In the genomic region with DNA sequence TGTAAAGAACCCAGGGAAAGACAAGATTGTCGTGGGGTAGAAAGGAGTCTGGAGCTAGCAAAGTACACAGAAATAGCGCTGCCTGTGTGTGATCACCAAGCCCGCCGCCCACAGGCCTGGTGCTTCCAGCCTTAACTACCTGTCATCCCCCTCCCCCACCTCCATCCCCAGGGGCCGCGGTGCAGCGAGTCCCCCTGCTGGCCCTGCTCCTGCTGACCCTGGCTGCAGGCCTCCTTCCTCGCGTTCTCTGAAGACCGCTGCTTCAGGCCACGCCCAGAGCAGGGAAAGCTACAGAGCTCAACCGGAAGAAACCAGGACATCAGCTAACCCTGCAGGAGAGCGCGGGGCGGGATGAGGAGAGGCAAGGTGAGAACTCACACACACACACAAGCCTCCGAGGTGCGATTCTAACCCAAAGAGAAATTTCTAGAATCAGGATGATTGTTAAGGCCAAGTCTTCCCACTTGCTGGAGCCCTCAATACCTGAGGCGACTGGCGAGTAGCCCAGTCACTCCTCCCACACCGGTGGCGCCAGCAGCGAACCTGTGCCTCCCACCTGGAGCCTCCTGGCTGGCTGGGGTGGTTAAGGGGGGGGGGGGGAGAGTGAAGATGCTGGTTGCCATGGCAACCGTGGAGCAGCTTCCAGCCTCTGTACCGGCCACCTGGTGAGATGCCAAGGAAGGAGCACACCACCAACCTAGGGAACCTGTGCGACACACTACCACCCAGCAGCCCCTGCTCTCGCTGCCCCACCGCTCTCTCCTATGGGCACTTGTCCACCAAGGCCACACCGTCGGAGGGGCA, we compare ENCODE assay signal across 8 mouse cellular contexts. TPM values are rescaled to one million over a fixed set of nuclear protein-coding genes. Genes with fewer than 3 reads are reported as not detected.
A peak's percentile ranks its signal among the peaks of the same experiment; 100 is the strongest.
DNase-seq lines count a peak whose midpoint lies in the region; ATAC-seq and TF ChIP-seq lines count a peak whose summit lies in the region.

No protein-coding gene starts in this region.

- H3K27me3 ChIP-seq in E14TG2a.4 (ENCODE audit: insufficient read depth, low read length) = peaks cover 31% of the 10 kb centered on the region
- H3K27me3 ChIP-seq in embryonic facial prominence, embryonic 12.5 days = no peaks in the 10 kb centered on the region
- no peaks in the 10 kb centered on the region for H3K27me3 ChIP-seq in hindbrain, embryonic 15.5 days
- no peaks in the 10 kb centered on the region for H3K27me3 ChIP-seq in limb, embryonic 12.5 days
- no peaks in the 10 kb centered on the region for H3K27me3 ChIP-seq in midbrain, embryonic 15.5 days (replicated peaks)

- 10% methylated on average over 29 of the region's 29 CpGs for WGBS in embryonic facial prominence, embryonic 12.5 days
- WGBS in hindbrain, embryonic 15.5 days = 12% methylated on average over 29 of the region's 29 CpGs
- 10% methylated on average over 28 of the region's 29 CpGs for WGBS in limb, embryonic 12.5 days
- 7% methylated on average over 29 of the region's 29 CpGs for WGBS in midbrain, embryonic 15.5 days

- no peaks in the 10 kb centered on the region for H3K36me3 ChIP-seq in E14TG2a.4 (ENCODE audit: insufficient read depth, low read length)
- H3K36me3 ChIP-seq in embryonic facial prominence, embryonic 12.5 days = no peaks in the 10 kb centered on the region
- H3K36me3 ChIP-seq in hindbrain, embryonic 15.5 days = no peaks in the 10 kb centered on the region
- no peaks in the 10 kb centered on the region for H3K36me3 ChIP-seq in limb, embryonic 12.5 days
- H3K36me3 ChIP-seq in midbrain, embryonic 15.5 days (replicated peaks) = no peaks in the 10 kb centered on the region

- H3K9me3 ChIP-seq in E14TG2a.4 (ENCODE audit: low read length) = no peaks in the 10 kb centered on the region
- H3K9me3 ChIP-seq in embryonic facial prominence, embryonic 12.5 days = no peaks in the 10 kb centered on the region; the same call in 1 of the 2 replicates
- H3K9me3 ChIP-seq in hindbrain, embryonic 15.5 days = no peaks in the 10 kb centered on the region
- H3K9me3 ChIP-seq in limb, embryonic 12.5 days = 0 out of 2 replicates have a peak, but pooled peaks cover 9% of the 10 kb centered on the region
- H3K9me3 ChIP-seq in midbrain, embryonic 15.5 days = no peaks in the 10 kb centered on the region

- TF ChIP-seq CTCF in E14TG2a.4 (conservative IDR thresholded peaks at IDR 0.05; ENCODE audit: low read length) = no peak

- H3K27ac ChIP-seq in embryonic facial prominence, embryonic 12.5 days = no peak overlapping the region
- H3K27ac ChIP-seq in hindbrain, embryonic 15.5 days (replicated peaks) = peak overlapping the region; percentile 77
- H3K27ac ChIP-seq in limb, embryonic 12.5 days = 0 out of 2 replicates have a peak overlapping the region, but pooled peaks have one; percentile 35
- H3K27ac ChIP-seq in midbrain, embryonic 15.5 days = peak overlapping the region; percentile 75

- ATAC-seq in embryonic facial prominence, embryonic 12.5 days (ENCODE audit: insufficient number of reproducible peaks, insufficient read depth, low FRiP score, low TSS enrichment) = no peak
- peak; percentile 65 for ATAC-seq in hindbrain, embryonic 15.5 days (ENCODE audit: low FRiP score, low read depth)
- ATAC-seq in limb, embryonic 12.5 days (ENCODE audit: insufficient number of reproducible peaks, insufficient read depth, low FRiP score, low TSS enrichment, low read depth) = no peak
- peak; percentile 80 for ATAC-seq in midbrain, embryonic 15.5 days (replicated peaks)

- H3K4me2 ChIP-seq in embryonic facial prominence, embryonic 12.5 days (replicated peaks) = peak overlapping the region; percentile 52
- peak overlapping the region; percentile 59 for H3K4me2 ChIP-seq in hindbrain, embryonic 15.5 days
- H3K4me2 ChIP-seq in limb, embryonic 12.5 days = peak overlapping the region; percentile 61
- peak overlapping the region; percentile 58 for H3K4me2 ChIP-seq in midbrain, embryonic 15.5 days

- peak; percentile 72 for DNase-seq in ES-CJ7 (ENCODE audit: low read depth, low spot score)
- DNase-seq in testis, postnatal 14 days (ENCODE audit: low spot score) = peak; percentile 50
- no peak for DNase-seq in urinary bladder, adult 2 months (ENCODE audit: low spot score)

- H3K4me1 ChIP-seq in E14TG2a.4 (replicated peaks; ENCODE audit: low read depth, low read length) = peaks cover 83% of the 10 kb centered on the region
- peaks cover 9% of the 10 kb centered on the region; the same call in 1 of the 2 replicates for H3K4me1 ChIP-seq in embryonic facial prominence, embryonic 12.5 days
- H3K4me1 ChIP-seq in hindbrain, embryonic 15.5 days (replicated peaks) = peaks cover 27% of the 10 kb centered on the region
- H3K4me1 ChIP-seq in limb, embryonic 12.5 days (replicated peaks) = peaks cover 14% of the 10 kb centered on the region
- H3K4me1 ChIP-seq in midbrain, embryonic 15.5 days = peaks cover 16% of the 10 kb centered on the region

- H3K9ac ChIP-seq in embryonic facial prominence, embryonic 12.5 days = no peak overlapping the region
- peak overlapping the region; percentile 43 for H3K9ac ChIP-seq in hindbrain, embryonic 15.5 days
- peak overlapping the region; percentile 52 for H3K9ac ChIP-seq in limb, embryonic 12.5 days (replicated peaks)
- H3K9ac ChIP-seq in midbrain, embryonic 15.5 days = peak overlapping the region; percentile 44

- H3K4me3 ChIP-seq in E14TG2a.4 (replicated peaks; ENCODE audit: low read length) = peak overlapping the region; percentile 48
- peak overlapping the region; percentile 22 for H3K4me3 ChIP-seq in embryonic facial prominence, embryonic 12.5 days
- peak overlapping the region; percentile 29 for H3K4me3 ChIP-seq in hindbrain, embryonic 15.5 days
- H3K4me3 ChIP-seq in limb, embryonic 12.5 days (replicated peaks) = peak overlapping the region; percentile 29
- H3K4me3 ChIP-seq in midbrain, embryonic 15.5 days = peak overlapping the region; percentile 31

RNA-seq across cellular contexts. Expression of a gene that starts 18.6 kb away (rescaled TPM):
- polyA plus RNA-seq in embryonic facial prominence, embryonic 12.5 days (2016; fragmentation: Nextera tagmentation; extraction: Ambion mirVana) = 0.28 and 0.56 TPM in 2 replicates
- 0.29 and 0.31 TPM in 2 replicates for polyA plus RNA-seq in hindbrain, embryonic 15.5 days (2015; fragmentation: Nextera tagmentation; extraction: Ambion mirVana)
- 0.50 and 0.70 TPM in 2 replicates for polyA plus RNA-seq in limb, embryonic 12.5 days (2016; fragmentation: Nextera tagmentation; extraction: Ambion mirVana)
- polyA plus RNA-seq in midbrain, embryonic 15.5 days (2015; fragmentation: Nextera tagmentation; extraction: Ambion mirVana) = 0.12 and 0.33 TPM in 2 replicates
- 0.18 and 0.19 TPM in 2 replicates for polyA plus RNA-seq in urinary bladder, adult 2 months (2012; rRNA removed)

RNA-seq across cellular contexts. Expression of a gene that starts 36.5 kb away (rescaled TPM):
- 1.1 and 1.6 TPM in 2 replicates for polyA plus RNA-seq in embryonic facial prominence, embryonic 12.5 days (2016; fragmentation: Nextera tagmentation; extraction: Ambion mirVana)
- 4.2 and 4.8 TPM in 2 replicates for polyA plus RNA-seq in hindbrain, embryonic 15.5 days (2015; fragmentation: Nextera tagmentation; extraction: Ambion mirVana)
- polyA plus RNA-seq in limb, embryonic 12.5 days (2016; fragmentation: Nextera tagmentation; extraction: Ambion mirVana) = 0.91 and 1.2 TPM in 2 replicates
- polyA plus RNA-seq in midbrain, embryonic 15.5 days (2015; fragmentation: Nextera tagmentation; extraction: Ambion mirVana) = 2.8 and 3.4 TPM in 2 replicates
- 9.9 and 11.3 TPM in 2 replicates for polyA plus RNA-seq in urinary bladder, adult 2 months (2012; rRNA removed)

RNA-seq across cellular contexts. Expression of a gene that starts 51.1 kb away (rescaled TPM):
- polyA plus RNA-seq in embryonic facial prominence, embryonic 12.5 days (2016; fragmentation: Nextera tagmentation; extraction: Ambion mirVana) = 85.2 and 93.3 TPM in 2 replicates
- polyA plus RNA-seq in hindbrain, embryonic 15.5 days (2015; fragmentation: Nextera tagmentation; extraction: Ambion mirVana) = 118 and 123 TPM in 2 replicates
- polyA plus RNA-seq in limb, embryonic 12.5 days (2016; fragmentation: Nextera tagmentation; extraction: Ambion mirVana) = 77.5 and 83.7 TPM in 2 replicates
- 115 and 121 TPM in 2 replicates for polyA plus RNA-seq in midbrain, embryonic 15.5 days (2015; fragmentation: Nextera tagmentation; extraction: Ambion mirVana)
- polyA plus RNA-seq in urinary bladder, adult 2 months (2012; rRNA removed) = 30.8 and 39.6 TPM in 2 replicates

RNA-seq across cellular contexts. Expression of a gene that starts 51.1 kb away (rescaled TPM):
- 146 and 150 TPM in 2 replicates for polyA plus RNA-seq in embryonic facial prominence, embryonic 12.5 days (2016; fragmentation: Nextera tagmentation; extraction: Ambion mirVana)
- polyA plus RNA-seq in hindbrain, embryonic 15.5 days (2015; fragmentation: Nextera tagmentation; extraction: Ambion mirVana) = 89.0 and 93.7 TPM in 2 replicates
- 148 and 149 TPM in 2 replicates for polyA plus RNA-seq in limb, embryonic 12.5 days (2016; fragmentation: Nextera tagmentation; extraction: Ambion mirVana)
- 98.1 and 98.9 TPM in 2 replicates for polyA plus RNA-seq in midbrain, embryonic 15.5 days (2015; fragmentation: Nextera tagmentation; extraction: Ambion mirVana)
- polyA plus RNA-seq in urinary bladder, adult 2 months (2012; rRNA removed) = 61.1 and 75.7 TPM in 2 replicates

Comparison
In these comparisons a context has a peak if more than half of its experiments do, and no peak if none do; other contexts are left out.
1. ATAC-seq: peak in hindbrain, embryonic 15.5 days (single experiment) and midbrain, embryonic 15.5 days (single experiment); none in embryonic facial prominence, embryonic 12.5 days (single experiment) and limb, embryonic 12.5 days (single experiment).
2. Peak in every context shown above with its lines, with median percentiles within 50 percentile points of each other: H3K4me3 ChIP-seq and H3K4me2 ChIP-seq.